Mouse (Mus musculus): Measurements from ENCODE around the gene Kcnk4.

Kcnk4 gene

GRCm38 (mm10) chr19:6968491-6969271 is 34.4 kb upstream of the Kcnk4 start:
- DNase-seq (ENCODE audit: low spot score in 2 of 2) = no peak

- no peak for DNase-seq (ENCODE audit: low spot score in 2 of 2)
These were observed 22.1 kb upstream of the Kcnk4 start for GRCm38 (mm10) chr19:6956461-6956860.

- DNase-seq (ENCODE audit: low spot score in 2 of 2) = no peak
These were observed 21.1 kb upstream of the Kcnk4 start for GRCm38 (mm10) chr19:6955424-6955823.

- DNase-seq (ENCODE audit: low spot score in 2 of 2) = no peak
These were observed 19.7 kb upstream of the Kcnk4 start for GRCm38 (mm10) chr19:6954046-6954445.

GRCm38 (mm10) chr19:6952712-6953037 is 18.4 kb upstream of the Kcnk4 start:
- DNase-seq (ENCODE audit: low spot score in 2 of 2) = no peak

DNA sequence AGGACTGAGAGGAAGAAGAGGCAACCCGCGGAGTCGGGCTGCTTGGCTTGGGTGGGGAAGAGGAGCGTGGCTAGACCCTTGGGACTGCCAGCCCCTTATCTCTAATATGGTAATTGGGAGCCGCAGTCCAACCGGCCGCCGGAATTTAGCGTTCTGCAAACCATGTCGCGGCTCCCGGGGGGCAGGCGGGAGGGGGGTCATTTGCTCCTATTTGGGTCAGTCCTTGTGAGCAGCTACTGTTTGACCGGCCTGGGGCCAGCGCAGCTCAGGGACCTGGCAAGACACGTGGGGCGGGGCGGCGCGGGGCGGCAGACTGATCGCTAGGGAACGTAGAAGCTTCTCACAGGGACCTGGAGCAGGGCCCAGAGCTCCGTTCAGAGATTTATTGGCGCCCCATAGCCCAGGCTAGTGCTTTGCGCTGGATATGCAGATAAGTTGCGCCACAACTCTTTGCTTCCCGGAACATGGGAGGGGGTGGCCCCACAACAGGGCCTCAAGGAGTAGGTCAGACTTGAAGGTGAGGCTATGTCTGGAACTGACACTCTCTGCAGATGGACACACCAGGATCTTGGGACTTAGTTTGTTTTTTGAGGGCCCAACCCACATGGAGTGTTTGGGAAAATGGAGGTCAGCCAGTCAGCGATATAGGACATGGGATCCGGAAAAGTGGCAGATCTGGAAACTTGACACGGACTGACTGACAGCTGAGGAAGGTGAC is 17.8 kb upstream of the Kcnk4 start:
- DNase-seq (ENCODE audit: low spot score in 2 of 2) = peak; percentile 60 to 73

DNA sequence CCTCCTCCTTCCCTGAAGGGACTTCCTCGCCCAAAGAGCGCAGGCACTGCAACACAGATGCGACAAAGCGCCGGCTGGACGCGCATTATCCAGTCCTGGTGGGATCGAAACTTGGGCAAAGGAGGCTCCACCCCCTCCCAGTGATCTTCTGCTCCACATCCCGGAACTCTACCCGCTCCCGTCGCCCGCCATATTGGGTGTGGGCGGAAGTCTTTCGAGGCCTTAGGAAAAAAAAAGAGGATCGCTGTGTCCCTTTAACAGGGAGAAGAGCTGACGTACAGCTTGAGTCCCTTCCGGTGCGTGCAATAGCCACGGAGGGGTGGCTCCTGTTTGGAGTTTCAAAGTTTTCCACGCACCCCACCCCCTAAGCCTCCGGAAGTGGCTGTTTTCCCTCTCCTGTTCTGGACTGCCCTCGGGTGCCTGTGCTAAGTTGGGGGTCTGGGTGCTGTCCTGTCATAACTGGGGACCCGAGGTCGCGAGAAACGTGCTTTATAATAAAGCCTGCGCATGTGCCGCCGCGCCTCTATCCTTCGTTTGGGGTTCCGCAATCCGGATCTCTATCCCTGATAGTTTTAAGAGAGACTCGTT is 17.2 kb upstream of the Kcnk4 start:
- DNase-seq (ENCODE audit: low spot score in 2 of 2) = peak; percentile 93 to 96

DNA sequence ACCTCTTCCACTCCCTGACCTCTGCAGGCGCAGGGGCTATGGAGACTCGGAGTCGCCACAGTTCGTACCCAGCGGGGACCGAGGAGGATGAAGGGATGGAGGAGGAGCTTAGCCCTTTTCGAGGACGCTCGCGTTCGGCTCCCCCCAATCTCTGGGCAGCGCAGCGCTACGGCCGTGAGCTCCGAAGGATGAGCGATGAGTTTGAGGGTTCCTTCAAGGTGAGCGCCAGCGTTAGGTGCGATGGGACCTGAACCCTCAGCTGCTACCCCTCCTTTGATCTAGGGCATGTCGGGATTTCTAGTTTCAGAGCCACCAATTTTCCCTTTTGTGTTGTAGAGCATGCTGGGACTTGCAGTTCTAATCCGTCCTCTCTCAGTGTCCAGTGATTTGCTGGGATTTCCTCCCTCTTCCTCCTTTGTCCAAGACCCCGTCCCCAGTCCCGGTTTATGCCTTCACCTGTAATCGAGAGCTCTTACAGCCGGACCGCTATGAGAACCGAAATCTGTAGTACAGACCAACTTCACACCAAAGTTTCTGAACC is 16.4 kb upstream of the Kcnk4 start:
- peak; percentile 64 to 72 for DNase-seq (ENCODE audit: low spot score in 2 of 2)

DNA sequence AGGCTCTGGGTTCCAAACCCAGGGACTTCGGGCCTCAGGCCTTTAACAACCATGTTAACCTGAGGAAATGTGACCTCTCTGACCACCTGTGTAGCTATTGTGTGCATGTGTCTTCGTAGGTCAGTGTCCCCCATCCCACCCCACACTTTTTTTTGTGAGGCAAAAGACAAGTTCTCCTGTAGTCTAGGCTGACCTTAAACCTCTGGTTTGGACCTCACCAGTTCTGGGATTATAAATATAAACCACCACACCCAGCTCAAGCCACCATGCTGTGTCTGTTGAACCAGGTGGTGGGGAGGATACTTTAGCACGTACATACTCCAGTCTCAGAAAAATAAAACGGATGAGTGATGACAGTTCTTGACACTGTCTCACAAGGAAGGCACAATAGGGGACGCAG is 15.6 kb upstream of the Kcnk4 start:
- DNase-seq (ENCODE audit: low spot score in 2 of 2) = no peak

DNA sequence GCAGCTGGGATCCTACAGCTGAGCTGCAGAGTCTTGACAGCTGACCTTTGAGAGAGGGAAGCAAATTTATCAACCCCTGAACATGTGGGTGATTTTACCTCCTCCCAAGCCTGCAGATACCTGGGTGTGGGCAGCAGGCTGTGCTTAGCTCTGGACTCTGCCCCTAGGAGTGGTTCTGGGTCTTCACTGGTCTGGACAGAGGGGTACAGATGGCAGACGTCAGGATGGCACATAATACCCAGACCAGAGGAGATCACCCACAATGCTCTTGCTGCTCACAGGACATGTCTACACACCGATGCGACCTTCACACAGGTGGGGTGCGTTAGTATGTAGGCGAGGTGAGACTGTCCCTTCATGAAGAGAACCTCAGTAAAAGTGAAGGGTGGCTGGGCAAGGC is 15.2 kb upstream of the Kcnk4 start:
- no peak for DNase-seq (ENCODE audit: low spot score in 2 of 2)

GRCm38 (mm10) chr19:6948186-6948585 is 13.9 kb upstream of the Kcnk4 start:
- DNase-seq (ENCODE audit: low spot score in 2 of 2) = no peak

GRCm38 (mm10) chr19:6947742-6948141 is 13.4 kb upstream of the Kcnk4 start:
- DNase-seq (ENCODE audit: low spot score in 2 of 2) = no peak

- DNase-seq (ENCODE audit: low spot score in 2 of 2) = no peak
These were observed 9.4 kb upstream of the Kcnk4 start for GRCm38 (mm10) chr19:6943709-6944108.

- DNase-seq (ENCODE audit: low spot score in 2 of 2) = no peak
These were observed 8.4 kb upstream of the Kcnk4 start for GRCm38 (mm10) chr19:6942764-6943163.

DNA sequence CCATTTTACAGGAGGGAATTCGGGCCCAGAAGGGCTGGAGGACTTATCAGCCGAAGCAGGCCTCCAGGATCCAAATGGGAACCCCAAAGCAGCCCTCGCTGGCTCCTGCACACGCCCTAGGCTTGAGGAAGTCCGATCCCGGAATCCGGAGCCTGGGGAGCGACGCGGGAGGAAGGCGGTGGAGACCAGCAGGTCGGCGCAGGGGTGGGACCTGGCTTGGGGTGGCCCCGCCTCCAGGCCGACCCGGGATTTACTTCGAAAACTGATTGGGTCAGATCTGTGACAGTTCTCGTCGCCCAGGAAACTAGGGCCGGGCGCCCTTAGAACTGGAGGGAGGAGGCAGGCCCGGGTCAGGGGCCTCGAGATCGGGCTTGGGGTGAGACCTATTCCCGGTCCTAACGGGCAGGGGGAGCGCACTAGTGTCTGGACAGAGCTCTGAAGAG is 8.0 kb upstream of the Kcnk4 start, which contains the start of gene Gpr137:
Gene Gpr137, minus strand, starts transcription at position 232 of the 443 bp plus-strand sequence.
- peak; percentile 93 to 94 for DNase-seq (ENCODE audit: low spot score in 2 of 2)

GRCm38 (mm10) chr19:6941372-6942248 is 7.3 kb upstream of the Kcnk4 start, which contains the start of gene Bad:
Bad (plus strand) TSS chr19:6941861.
- DNase-seq (ENCODE audit: low spot score in 2 of 2) = peak; percentile 94 to 95

GRCm38 (mm10) chr19:6940396-6941351 is 6.4 kb upstream of the Kcnk4 start:
- DNase-seq (ENCODE audit: low spot score in 2 of 2) = no peak

DNA sequence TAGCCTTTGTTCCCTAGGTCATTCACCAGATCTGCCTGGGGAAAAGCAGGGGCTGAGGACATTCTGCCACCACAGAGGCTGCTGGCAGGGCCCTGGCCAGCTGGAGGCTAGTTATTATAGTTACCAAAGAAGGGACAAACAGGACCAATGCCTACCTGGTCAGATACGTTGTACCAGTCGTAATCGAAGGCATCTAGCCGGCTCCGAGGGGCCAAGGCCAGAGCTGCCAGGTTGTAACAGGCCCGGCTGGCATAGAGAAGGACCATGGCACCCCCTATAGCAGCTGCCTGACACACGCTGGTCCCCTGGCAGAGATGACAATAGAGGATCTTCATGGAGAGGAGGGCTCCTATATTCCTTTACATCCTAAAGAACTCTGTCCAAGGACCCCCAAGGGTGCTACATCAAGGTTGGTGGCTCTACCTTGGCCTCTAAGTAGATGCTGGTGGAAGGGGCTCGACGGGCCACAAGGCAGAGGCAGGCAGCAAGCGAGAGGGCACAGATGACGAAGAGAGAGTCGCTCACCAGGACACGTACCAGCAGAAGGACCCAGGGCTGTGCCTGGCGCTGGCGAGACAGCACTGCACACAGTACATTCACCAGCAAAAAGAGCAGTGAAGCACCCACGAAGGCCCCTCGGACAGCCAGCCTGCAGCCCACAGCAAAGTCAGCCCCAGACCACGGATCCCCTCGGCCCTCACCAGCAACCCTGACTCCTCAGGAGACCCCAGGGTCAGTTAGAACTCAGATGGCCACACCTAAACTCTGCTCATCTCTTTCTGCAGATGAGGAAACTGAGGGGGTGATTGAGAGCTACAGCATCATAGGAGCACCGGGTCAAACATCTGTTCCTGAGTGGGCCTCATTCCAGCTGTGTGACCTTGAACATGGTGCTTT is 5.0 kb upstream of the Kcnk4 start:
- no peak for DNase-seq (ENCODE audit: low spot score in 2 of 2)

All from right cerebral cortex, adult 2 months (tissue).